Mouse (Mus musculus): ENCODE results near the gene Gm13090. TPM values are rescaled to one million over a fixed set of nuclear protein-coding genes. Genes with fewer than 3 reads are reported as not detected.

The Gm13090 gene
- polyA plus RNA-seq (2015; fragmentation: Nextera tagmentation; extraction: Ambion mirVana) = not detected in 2 replicates

DNA sequence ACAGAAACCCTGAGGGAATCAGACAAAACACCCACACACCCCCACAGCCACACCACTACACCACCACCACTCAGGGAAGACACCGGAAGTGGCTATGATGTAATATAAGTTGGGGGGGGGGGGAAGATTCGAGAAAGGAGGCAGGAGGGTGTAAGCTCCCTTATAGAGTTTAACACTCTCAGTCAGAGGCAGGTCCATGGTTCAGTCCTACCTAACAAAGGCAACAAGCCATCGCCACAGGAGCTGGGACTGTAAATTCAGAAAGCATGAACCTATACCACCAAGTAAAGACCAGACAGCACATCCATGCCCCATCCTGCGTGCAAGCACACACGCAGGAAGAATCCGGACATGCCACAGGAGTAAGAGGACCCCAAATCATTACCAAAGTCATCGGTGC lies at the start of gene Gm13090:
Gene Gm13090 (plus strand): TSS at position 301 of the 400 bp plus-strand sequence.

GRCm38 (mm10) chr4:151044037-151044943 lies 45.1 kb upstream of the Gm13090 start, which contains the start of gene Per3:
Per3 (minus strand) TSS chr4:151044665.

DNA sequence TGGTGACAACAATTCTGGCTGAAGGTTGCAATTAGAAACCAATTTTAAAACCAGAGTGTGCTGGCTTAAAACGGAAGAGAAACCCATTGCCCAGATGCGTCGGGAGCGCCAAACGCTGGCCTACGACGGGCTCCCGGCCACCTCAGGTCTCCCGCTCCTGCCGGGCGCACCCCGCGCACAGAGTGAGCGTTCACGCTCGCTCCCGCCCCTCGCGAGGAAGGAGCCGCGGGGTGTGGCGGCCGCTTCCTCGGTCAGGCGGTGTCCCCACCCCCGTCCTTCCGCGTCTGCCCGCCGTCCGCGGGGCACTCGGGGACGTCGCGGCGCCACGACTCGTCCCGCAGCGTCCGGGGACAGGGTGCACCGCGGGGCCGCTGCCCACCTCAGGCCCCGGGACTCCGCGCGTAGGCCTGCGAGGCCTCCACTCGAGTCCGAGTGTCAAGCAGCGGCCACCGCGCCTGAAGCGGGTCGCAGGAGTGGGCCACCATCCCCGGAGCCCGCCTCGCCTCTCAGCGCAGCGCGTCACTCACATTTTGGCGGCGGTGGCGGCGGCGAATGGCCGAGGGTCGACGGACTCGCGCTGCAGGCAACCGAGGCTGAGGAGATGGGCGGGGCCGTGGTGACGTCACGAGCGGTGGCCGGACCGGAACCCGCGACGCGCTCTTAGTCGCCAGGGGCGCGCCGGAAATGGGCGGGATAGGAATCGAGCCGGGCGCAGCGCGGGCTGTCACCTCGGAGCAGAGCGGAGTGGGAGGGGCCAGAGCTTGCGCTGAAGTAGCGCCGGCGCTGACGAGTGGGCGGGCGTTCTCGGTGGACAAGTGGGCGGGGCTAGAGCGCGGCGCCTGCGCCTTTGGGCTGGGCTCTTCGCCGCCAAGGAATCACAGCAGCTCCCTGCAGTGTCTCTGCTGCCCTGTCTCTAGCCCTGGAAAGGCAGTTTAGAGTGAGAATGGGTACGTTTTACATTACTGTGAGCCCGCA lies 31.7 kb upstream of the Gm13090 start, which contains the start of gene Vamp3:
Gene Vamp3 (minus strand): TSS at position 617 of the 975 bp plus-strand sequence.

Other genes starting within 250 kb of the Gm13090 start
- 12.5 and 16.0 TPM in 2 replicates for gene Errfi1, start 235.7 kb upstream of the Gm13090 start, polyA plus RNA-seq (2015; fragmentation: Nextera tagmentation; extraction: Ambion mirVana)
- 354 and 366 TPM in 2 replicates for gene Park7, start 175.1 kb upstream of the Gm13090 start, polyA plus RNA-seq (2015; fragmentation: Nextera tagmentation; extraction: Ambion mirVana)
- gene Tnfrsf9, start 175.0 kb upstream of the Gm13090 start, polyA plus RNA-seq (2015; fragmentation: Nextera tagmentation; extraction: Ambion mirVana) = 0.47 and 1.4 TPM in 2 replicates
- gene Uts2, start 92.5 kb upstream of the Gm13090 start, polyA plus RNA-seq (2015; fragmentation: Nextera tagmentation; extraction: Ambion mirVana) = not detected in 2 replicates
- 3.9 and 4.2 TPM in 2 replicates for gene Per3, start 44.9 kb upstream of the Gm13090 start, polyA plus RNA-seq (2015; fragmentation: Nextera tagmentation; extraction: Ambion mirVana)
- 75.4 and 89.4 TPM in 2 replicates for gene Vamp3, start 31.6 kb upstream of the Gm13090 start, polyA plus RNA-seq (2015; fragmentation: Nextera tagmentation; extraction: Ambion mirVana)

All from skeletal muscle tissue, postnatal 0 days (tissue).